Mouse (Mus musculus): ENCODE results near the gene Ccnl2.
A peak's percentile ranks its signal among the peaks of the same experiment; 100 is the strongest.
"Not testable (repeated sequence)": the region's sequence is repeated elsewhere in the genome, so short reads cannot be mapped to it uniquely, and the experiment has no call there.

The Ccnl2 gene

GRCm38 (mm10) chr4:155811929-155812664 is at the start of gene Ccnl2:
Gene Ccnl2, plus strand, starts transcription at chr4:155812489.
- DNase-seq, result peak; percentile 91 to 92

- no peak for DNase-seq
Observed at GRCm38 (mm10) chr4:155769496-155769879, 42.8 kb upstream of the Ccnl2 start.

GRCm38 (mm10) chr4:155769880-155770512 is 42.3 kb upstream of the Ccnl2 start:
- DNase-seq, result peak; percentile 89 to 92

- DNase-seq, result no peak
Observed at GRCm38 (mm10) chr4:155770626-155771025, 41.7 kb upstream of the Ccnl2 start.

DNA sequence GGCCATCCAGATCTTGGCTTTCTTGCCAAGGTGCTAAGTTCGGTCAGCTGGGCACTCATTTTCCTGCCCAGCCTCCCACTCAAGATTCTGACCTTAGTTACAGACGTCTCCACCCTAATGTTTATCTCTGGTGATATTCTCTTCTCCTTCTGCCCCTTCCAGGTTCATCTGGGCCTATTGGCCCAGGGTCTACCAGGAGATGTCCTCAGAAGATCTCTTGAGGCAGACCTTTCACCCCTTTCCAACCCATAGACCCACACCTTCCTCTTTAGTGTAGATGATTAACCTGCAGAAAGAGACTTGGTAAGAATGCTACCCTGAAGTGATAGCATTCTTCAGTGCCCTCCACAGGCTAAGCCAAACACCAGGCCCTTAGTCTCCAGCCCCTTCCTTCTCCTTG is 40.6 kb upstream of the Ccnl2 start:
- no peak for DNase-seq

DNA sequence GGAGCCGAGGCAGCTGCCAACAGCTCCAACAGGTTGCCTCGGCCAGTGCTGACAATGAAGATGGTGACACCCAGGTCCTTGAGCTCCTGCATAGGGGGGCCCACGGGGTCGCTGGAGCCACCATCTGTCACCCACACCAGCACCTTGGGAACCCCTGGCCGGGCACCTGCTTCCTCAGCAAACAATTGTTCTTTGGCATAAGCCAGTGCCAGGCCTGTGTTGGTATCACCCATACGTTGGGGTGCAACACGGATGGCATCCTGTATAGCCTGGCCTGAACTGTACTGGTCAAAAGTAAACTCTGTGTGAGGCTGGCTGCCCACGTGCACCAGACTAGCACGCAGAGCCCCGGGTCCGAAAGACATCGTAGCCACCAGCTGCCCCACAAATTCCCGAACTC is 39.5 kb upstream of the Ccnl2 start:
- no peak for DNase-seq

GRCm38 (mm10) chr4:155773335-155774078 is 38.8 kb upstream of the Ccnl2 start:
- DNase-seq, result no peak

- DNase-seq, result peak; percentile 88 to 92
Observed at GRCm38 (mm10) chr4:155774280-155774754, 38.0 kb upstream of the Ccnl2 start, which contains the start of gene Vwa1. Gene Vwa1, minus strand, starts transcription at chr4:155774698.

GRCm38 (mm10) chr4:155774971-155775740 is 37.1 kb upstream of the Ccnl2 start:
- DNase-seq, result peak; percentile 55 to 61

GRCm38 (mm10) chr4:155775855-155776254 is 36.4 kb upstream of the Ccnl2 start:
- DNase-seq, result no peak

GRCm38 (mm10) chr4:155776704-155777335 is 35.5 kb upstream of the Ccnl2 start:
- no peak for DNase-seq

DNA sequence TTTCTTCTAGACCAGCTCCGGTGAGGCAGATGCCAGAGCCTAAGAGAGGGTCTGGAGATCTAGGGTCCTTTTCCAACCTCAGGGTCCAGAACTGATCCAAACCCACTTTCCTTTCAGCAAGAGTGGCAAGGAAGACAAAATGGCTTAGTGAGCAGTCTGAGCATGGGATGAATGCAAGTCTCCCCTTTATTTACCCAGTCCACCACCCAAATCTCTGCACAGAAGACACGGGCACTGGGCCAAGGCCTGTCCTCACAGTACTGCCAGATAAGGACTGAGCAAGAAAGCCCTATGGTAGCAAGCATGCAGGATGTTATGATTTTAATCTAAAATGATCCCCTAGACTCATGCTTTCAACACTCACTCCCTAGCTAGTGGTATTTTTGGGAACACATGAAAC is 34.5 kb upstream of the Ccnl2 start:
- no peak for DNase-seq

GRCm38 (mm10) chr4:155779498-155779897 is 32.8 kb upstream of the Ccnl2 start:
- DNase-seq, result no peak

GRCm38 (mm10) chr4:155780895-155781294 is 31.4 kb upstream of the Ccnl2 start:
- no peak for DNase-seq

DNA sequence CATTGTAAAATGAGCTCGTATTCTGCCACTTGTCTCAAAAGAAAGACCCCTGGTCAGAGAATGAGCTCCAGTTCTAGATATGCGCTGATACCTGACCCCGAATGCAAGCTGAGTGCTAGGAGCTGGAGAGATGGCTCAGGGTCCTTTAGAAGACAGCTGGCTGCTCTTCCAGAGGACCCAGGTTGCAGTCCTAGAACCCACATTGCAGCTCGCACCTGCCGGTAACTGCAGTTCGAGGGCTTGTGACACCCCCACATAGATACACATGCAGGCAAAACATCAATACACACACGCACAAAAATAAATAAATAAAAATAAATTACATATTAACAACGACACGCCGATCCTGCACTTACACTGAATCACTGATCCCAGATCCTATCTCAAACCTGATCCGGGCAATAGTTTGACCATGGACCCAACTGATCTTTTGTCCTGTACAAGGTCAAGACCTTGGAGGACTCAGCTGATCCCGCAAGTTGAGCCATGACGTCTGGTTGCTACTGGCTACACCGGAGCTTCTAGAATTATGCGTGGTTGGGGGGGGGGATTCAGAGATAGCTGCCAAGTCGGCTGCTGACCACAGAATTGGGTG is 28.7 kb upstream of the Ccnl2 start:
- no peak for DNase-seq

DNA sequence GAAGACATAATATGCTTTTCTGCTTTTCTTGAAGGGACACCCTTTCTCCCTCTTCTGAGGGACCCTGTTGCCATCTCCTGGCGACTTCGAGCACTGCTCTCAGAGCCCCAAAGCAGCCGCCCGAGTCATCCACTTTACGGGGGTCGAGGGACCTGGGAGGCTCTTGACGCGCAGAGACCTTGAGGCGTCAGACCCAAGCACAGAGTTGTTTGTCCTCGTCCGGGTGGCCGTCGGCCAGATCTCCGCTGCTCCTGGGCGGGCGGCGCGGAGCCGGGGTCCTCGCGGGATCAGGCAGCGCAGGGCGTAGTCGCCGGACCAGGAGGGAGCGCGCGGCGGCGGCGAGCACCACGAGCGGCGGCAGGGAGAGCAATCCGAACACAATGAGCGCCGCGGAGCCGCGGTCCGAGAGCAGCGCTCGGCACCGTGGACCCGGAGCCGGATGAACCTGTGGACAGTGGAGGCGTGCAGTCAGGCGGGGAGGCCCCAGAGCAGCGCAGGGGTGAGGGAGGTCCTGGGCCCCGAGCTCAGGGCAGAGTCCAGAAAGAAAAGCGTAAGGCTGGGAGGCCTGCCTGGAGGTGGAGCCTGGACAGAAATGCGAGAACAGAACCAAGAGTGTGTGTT is 28.1 kb upstream of the Ccnl2 start:
- peak; percentile 70 to 72 for DNase-seq

GRCm38 (mm10) chr4:155785246-155785645 is 27.0 kb upstream of the Ccnl2 start:
- DNase-seq, result no peak

DNA sequence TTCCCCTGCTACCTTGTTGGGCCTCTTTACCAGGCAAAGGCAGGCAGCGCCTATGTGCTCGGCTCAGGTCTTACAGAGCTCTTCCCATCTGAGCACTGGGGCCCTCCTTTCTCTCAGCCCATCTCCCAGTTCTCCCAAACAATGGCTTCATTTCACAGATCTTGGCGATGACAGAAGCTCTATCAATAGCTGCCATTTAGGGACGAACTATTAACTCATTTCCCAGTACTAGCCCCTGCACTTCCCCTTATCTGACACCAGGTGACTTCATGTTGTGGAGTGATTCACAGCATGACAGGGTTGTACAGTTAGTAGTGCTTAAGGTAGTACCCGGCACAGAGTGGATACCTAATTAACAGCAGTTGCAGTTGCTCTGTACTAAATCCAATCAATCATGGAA is 26.5 kb upstream of the Ccnl2 start, which contains the start of gene Tmem88b:
Gene Tmem88b, minus strand, starts transcription at position 56 of the 400 bp plus-strand sequence.
- DNase-seq, result no peak

GRCm38 (mm10) chr4:155788300-155788699 is 24.0 kb upstream of the Ccnl2 start:
- DNase-seq, result no peak

DNA sequence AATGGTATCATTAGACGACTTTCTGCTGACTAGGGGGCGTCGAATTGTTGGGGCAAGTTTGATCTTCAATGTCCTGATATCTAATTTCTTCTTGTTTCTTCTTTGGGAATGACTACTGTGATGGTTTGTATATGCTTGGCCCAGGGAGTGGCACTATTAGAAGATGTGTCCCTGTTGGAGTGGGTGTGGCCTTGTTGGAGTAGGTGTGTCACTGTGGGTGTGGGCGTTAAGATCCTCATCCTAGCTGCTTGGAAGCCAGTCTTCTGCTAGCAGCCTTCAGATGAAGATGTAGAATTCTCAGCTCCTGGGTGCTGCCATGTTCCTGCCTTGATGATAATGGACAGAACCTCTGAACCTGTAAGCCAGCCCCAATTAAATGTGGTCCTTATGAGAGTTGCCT is 23.5 kb upstream of the Ccnl2 start:
- not testable (repeated sequence) for DNase-seq

DNA sequence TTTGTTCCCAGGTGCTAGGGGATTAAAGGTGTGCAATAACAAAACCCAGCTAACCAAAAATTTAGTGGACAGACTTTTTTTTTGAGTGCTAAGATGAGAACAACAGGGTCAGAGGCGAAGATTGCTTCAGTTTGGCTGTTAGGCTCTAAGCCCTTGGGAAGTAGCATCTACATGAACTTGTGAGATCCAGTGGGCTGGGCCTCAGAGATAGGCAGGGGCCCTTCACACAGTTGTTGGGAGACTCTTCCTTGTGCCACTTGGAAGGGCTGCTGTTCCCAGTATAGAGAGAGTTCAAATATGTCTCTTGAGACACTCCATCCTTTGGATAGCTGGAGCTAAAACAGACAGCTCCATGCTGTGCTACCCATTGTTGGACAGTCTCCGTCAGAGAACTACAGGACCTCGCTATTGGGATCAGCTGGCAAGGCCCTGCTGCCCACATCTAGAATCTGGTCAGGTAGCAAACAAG is 22.2 kb upstream of the Ccnl2 start, which contains the start of gene Ankrd65:
Gene Ankrd65, plus strand, starts transcription at position 419 of the 469 bp plus-strand sequence.
- no peak for DNase-seq

Data from B cell, adult 2 months (primary cell).